Mouse (Mus musculus): Measurements from ENCODE around the gene Eif3l.

The Eif3l gene

DNA sequence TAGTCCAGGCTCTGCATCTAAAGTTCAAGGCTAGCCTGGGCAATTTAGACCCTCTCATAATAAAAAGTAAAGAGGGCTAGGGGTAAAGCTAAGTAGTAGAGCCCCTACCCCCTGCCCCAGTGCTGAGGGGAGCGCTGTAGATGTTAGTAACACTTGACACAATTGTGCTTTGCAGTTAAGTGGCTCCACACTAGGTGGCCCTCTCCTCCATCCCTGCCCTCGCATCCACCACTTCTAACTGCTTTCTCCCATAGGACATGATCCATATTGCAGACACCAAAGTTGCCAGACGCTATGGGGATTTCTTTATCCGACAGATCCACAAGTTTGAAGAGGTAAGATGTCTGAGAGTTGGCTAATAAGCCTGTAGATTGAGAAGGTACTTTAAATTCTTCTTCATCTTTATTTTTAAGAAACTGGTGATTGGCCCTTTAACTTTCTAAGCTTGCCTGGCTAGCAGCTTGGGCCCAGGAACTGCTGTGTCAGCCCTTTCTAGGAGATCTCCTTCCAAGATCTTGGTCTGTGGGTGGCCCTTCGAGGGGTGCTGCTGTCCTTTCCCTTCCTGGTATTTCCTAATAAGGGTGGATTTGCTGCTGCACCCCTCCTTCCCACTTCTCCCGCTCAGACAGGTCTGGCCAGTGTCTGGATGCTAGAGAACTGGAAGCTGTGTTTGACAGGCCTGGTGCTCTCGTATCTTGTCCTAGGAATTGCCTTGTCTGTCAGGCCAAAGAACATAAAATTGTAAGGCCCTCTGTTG lies 18.3 kb downstream of the Eif3l start:
- no peak for DNase-seq (ENCODE audit: low spot score in 2 of 2)

DNA sequence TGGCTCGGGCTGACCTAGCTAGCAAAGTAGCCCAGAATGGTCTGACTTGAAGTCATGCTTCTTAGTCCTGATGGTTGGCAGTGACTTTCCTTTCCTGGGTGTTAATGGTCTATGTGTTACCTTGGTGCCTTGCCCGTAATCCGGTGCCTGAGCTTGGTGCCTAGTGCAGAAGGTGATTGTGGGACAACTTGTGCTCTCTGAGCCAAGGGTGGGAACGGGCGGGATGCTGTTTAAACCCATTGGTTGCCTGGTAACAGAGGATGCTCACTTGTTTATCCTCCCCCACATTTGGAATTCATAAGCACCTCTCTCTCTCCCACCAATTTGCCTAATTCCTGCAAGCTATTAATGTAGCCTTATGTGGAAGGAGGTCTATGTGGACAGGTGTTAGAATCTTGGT lies 20.5 kb downstream of the Eif3l start:
- DNase-seq (ENCODE audit: low spot score in 2 of 2) = no peak

GRCm38 (mm10) chr15:79096556-79096955 lies 21.6 kb downstream of the Eif3l start:
- no peak for DNase-seq (ENCODE audit: low spot score in 2 of 2)

GRCm38 (mm10) chr15:79097135-79097534 lies 22.2 kb downstream of the Eif3l start:
- no peak for DNase-seq (ENCODE audit: low spot score in 2 of 2)

DNA sequence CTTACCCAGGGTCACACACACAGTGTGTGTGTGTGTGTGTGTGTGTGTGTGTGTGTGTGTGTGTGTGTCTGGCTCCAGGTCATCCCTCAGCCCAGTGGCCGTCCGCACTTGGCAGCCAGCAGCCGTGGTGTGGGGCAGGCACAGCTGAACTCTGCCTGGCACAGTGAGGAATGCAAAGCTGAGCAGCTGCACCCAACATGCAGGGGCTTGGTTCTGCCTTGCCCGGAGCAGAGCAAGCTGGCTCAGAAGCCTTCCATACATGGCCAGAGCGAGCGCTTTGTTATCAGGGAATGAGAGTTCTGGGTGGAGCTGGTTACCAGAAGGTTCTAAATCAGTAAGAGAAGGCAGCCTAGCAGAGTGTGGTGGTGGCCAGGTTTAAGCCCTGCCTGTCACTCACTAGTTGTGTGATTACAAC lies 22.6 kb downstream of the Eif3l start:
- peak; percentile 71 to 83 for DNase-seq (ENCODE audit: low spot score in 2 of 2)

GRCm38 (mm10) chr15:79098220-79098619 lies 23.2 kb downstream of the Eif3l start:
- peak in 1 of 2 experiments; percentile 24 for DNase-seq (ENCODE audit: low spot score in 2 of 2)

GRCm38 (mm10) chr15:79098868-79099267 lies 23.9 kb downstream of the Eif3l start:
- no peak for DNase-seq (ENCODE audit: low spot score in 2 of 2)

- no peak for DNase-seq (ENCODE audit: low spot score in 2 of 2)
Observed at GRCm38 (mm10) chr15:79099456-79099855, 24.5 kb downstream of the Eif3l start.

GRCm38 (mm10) chr15:79100391-79100790 lies 25.4 kb downstream of the Eif3l start:
- DNase-seq (ENCODE audit: low spot score in 2 of 2) = no peak

DNA sequence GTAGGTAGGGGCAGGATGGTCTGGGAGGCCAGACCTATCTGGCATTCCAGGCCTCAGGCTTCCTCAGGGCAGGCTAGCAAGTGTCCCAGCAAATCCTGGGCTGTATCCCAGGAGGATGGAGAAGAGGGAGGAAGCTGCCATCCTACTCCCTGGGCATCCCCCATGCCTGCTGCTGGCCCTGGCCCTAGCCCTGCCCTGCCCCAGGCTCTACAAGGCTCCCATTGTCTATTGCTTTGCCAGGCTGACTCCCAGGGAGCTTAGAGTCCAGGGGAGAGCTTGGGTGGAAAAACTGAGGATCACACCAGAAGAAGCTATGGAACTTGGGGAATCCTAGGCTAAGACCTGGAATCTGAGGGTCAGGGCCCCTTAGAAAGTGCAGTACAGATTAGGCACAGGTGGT lies 26.6 kb downstream of the Eif3l start:
- DNase-seq (ENCODE audit: low spot score in 2 of 2) = no peak

- no peak for DNase-seq (ENCODE audit: low spot score in 2 of 2)
Observed at GRCm38 (mm10) chr15:79103264-79103663, 28.3 kb downstream of the Eif3l start.

- DNase-seq (ENCODE audit: low spot score in 2 of 2) = no peak
Observed at GRCm38 (mm10) chr15:79105804-79106203, 30.8 kb downstream of the Eif3l start.

DNA sequence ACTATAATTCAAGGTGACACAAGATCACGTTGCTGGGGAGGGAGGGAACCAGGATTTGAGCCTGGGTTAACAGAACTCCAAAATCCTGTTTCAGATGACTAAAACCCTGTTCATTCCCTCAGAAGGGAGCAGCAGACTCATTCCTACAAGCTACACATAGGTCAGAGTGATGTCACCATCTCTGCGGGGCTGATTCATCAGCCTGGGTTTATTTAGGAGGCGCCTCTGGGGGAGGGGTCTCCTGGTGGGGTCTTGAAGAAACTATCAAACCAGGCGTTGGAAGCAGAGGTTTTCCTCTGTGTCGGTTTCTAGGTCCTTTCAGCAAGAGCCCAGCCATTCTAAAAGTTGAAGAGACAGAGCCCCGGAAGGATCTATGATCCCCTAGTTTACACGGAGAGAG lies 33.0 kb downstream of the Eif3l start:
- DNase-seq (ENCODE audit: low spot score in 2 of 2) = no peak

GRCm38 (mm10) chr15:79108421-79109320 lies 33.7 kb downstream of the Eif3l start, which contains the start of gene Micall1:
Gene Micall1, plus strand, starts transcription at chr15:79108898.
- peak; percentile 80 to 85 for DNase-seq (ENCODE audit: low spot score in 2 of 2)

GRCm38 (mm10) chr15:79109321-79109934 lies 34.4 kb downstream of the Eif3l start:
- DNase-seq (ENCODE audit: low spot score in 2 of 2) = no peak

DNA sequence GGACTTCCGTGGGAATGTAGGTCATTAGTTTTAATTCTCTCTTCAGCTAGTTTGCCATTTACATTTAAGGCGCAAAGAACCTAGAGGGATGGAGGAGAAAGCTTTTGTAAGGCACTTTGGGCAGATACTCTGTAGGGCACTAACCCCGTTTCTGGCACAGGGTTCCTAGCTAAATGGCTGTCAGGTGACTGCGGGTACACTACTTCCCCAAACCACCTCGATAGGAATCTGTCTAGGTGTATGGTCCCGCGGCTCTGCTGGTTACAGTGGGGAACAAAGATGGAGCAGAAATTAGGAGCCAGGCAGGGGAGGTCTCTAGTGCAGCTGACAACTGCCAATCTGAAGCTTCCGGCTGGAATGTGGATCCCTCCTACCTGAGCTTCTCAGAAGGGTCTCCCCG lies 35.1 kb downstream of the Eif3l start:
- no peak for DNase-seq (ENCODE audit: low spot score in 2 of 2)

DNA sequence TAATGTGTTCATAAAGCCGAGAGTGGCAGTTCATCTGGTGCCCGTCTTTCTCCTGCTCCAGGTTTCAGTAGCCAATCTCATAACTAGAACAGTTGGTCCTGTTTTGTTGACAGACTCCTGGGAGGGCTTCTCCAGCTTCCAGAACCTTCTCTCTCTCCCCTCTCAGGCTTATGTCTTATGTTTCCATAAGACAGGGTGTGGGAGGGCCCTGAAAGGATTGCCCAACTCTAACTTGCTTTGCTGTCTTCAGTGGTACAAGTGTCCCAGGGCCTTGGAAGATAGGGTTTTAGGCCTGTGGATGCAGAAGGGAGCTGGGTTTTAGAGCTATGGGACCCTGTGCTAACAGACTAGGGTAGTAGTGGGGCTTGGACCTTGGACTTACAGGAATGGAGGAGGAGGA lies 35.5 kb downstream of the Eif3l start:
- DNase-seq (ENCODE audit: low spot score in 2 of 2) = no peak

GRCm38 (mm10) chr15:79111774-79112173 lies 36.8 kb downstream of the Eif3l start:
- DNase-seq (ENCODE audit: low spot score in 2 of 2) = no peak

GRCm38 (mm10) chr15:79115276-79115675 lies 40.3 kb downstream of the Eif3l start:
- no peak for DNase-seq (ENCODE audit: low spot score in 2 of 2)

DNA sequence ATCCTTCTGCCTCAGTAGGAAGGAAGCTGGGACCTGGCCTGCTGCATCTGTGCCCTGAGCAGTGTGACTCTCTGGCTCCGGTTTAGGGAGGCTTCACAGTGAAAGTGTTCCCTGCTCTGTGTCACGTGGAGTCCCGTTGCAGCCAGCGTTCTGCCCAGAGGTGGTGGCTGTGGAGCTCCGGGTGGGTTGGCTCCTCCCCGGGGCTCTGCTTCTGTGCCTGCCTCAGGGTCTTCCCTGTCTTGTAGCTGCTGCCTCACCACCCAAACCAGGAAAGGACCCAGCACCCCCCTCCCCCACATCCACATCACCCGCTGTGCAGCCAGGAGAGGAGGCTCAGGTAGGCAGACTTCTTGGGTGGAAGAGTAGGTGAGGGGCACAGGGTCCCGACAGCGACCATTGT lies 44.5 kb downstream of the Eif3l start:
- DNase-seq (ENCODE audit: low spot score in 2 of 2) = no peak

DNA sequence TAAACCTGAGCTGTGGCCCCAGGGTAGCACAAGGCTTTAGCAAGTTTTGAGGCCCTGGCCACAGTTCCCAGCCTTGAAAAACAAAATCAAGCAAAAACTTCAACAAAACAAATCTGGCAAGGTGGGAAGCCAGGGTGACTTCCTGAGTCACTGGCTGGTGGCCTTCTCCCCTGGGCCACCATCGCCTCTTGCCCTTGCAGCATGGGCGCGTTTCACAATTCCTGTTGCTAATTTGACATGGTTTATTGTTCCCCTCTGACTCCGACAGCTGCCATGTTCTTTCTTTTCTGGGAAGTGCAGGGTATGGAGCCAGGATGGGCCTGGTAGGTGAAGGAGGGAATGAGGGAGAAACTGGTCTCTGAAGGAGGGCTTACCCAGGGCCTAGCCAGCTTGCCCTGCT lies 47.1 kb downstream of the Eif3l start:
- no peak for DNase-seq (ENCODE audit: low spot score in 2 of 2)

GRCm38 (mm10) chr15:79122546-79122945 lies 47.6 kb downstream of the Eif3l start:
- no peak for DNase-seq (ENCODE audit: low spot score in 2 of 2)
